Comparison of ENCODE assay signal across 10 mouse cellular contexts in genomic region chr2:118897808-118898207, GRCm38 (mm10). TPM values are rescaled to one million over a fixed set of nuclear protein-coding genes. Genes with fewer than 3 reads are reported as not detected.
DNase-seq lines count a peak whose midpoint lies in the region; ATAC-seq and TF ChIP-seq lines count a peak whose summit lies in the region.
"Had no signal": no experiment of that assay in that cellular context is flagged by ENCODE, and none has a peak within 500 bp of the region (broad histone marks: within the 10 kb centered on the region; RNA-seq: fewer than 3 reads in every experiment).

No protein-coding gene starts in this region.

- no peak overlapping the region for H3K9ac ChIP-seq in heart, embryonic 11.5 days (ENCODE audit: low read depth, low read length)
- peak overlapping the region; percentile 12; the same call in 1 of the 2 replicates for H3K9ac ChIP-seq in midbrain, embryonic 11.5 days (ENCODE audit: low read length)
- H3K9ac ChIP-seq in midbrain, postnatal 0 days (replicated peaks; ENCODE audit: low read length, poor library complexity, severe bottlenecking), result no peak overlapping the region
- H3K9ac ChIP-seq in hindbrain, embryonic 16.5 days (ENCODE audit: low read depth, low read length), result 0 out of 2 replicates have a peak overlapping the region, but pooled peaks have one; percentile 3
- no peak overlapping the region for H3K9ac ChIP-seq in neural tube, embryonic 12.5 days

- 1% methylated on average over 11 of the region's 11 CpGs for WGBS in heart, embryonic 11.5 days (ENCODE audit: insufficient replicate concordance)
- 0% methylated on average over 11 of the region's 11 CpGs for WGBS in midbrain, embryonic 11.5 days
- 3% methylated on average over 11 of the region's 11 CpGs for WGBS in midbrain, postnatal 0 days
- 2% methylated on average over 11 of the region's 11 CpGs for WGBS in hindbrain, embryonic 16.5 days
- under 1% methylated on average over 11 of the region's 11 CpGs for WGBS in neural tube, embryonic 12.5 days

- peaks cover 75% of the 10 kb centered on the region for H3K27me3 ChIP-seq in heart, embryonic 11.5 days (ENCODE audit: control insufficient read depth, insufficient read depth, low read length)
- peaks cover 59% of the 10 kb centered on the region for H3K27me3 ChIP-seq in midbrain, embryonic 11.5 days (ENCODE audit: control insufficient read depth, insufficient read depth, low read length)
- peaks cover 56% of the 10 kb centered on the region for H3K27me3 ChIP-seq in midbrain, postnatal 0 days (ENCODE audit: insufficient read depth, low read length)
- H3K27me3 ChIP-seq in hindbrain, embryonic 16.5 days (replicated peaks; ENCODE audit: control insufficient read depth, insufficient read depth, low read length), result peaks cover 39% of the 10 kb centered on the region
- peaks cover 69% of the 10 kb centered on the region for H3K27me3 ChIP-seq in neural tube, embryonic 12.5 days (replicated peaks)

- no peak overlapping the region for H3K27ac ChIP-seq in heart, embryonic 11.5 days (ENCODE audit: low read depth, low read length)
- no peak overlapping the region for H3K27ac ChIP-seq in midbrain, embryonic 11.5 days (ENCODE audit: low read depth, low read length)
- no peak overlapping the region for H3K27ac ChIP-seq in midbrain, postnatal 0 days (ENCODE audit: low read depth, low read length)
- no peak overlapping the region for H3K27ac ChIP-seq in hindbrain, embryonic 16.5 days (ENCODE audit: low read depth, low read length)
- no peak overlapping the region for H3K27ac ChIP-seq in neural tube, embryonic 12.5 days

- H3K4me2 ChIP-seq in heart, embryonic 11.5 days, result no peak overlapping the region; the same call in 1 of the 2 replicates
- no peak overlapping the region for H3K4me2 ChIP-seq in midbrain, embryonic 11.5 days
- no peak overlapping the region for H3K4me2 ChIP-seq in midbrain, postnatal 0 days (ENCODE audit: low read depth, low read length, poor library complexity, severe bottlenecking)
- no peak overlapping the region for H3K4me2 ChIP-seq in hindbrain, embryonic 16.5 days (ENCODE audit: low read length)
- 0 out of 2 replicates have a peak overlapping the region, but pooled peaks have one; percentile 73 for H3K4me2 ChIP-seq in neural tube, embryonic 12.5 days (replicated peaks)

- DNase-seq in heart, adult 9 months (ENCODE audit: low spot score in 2 of 2), result no peak
- DNase-seq in midbrain, embryonic 11.5 days (ENCODE audit: low spot score, missing footprints), result no peak
- DNase-seq in midbrain, postnatal 0 days (ENCODE audit: low spot score), result no peak
- DNase-seq in Muller cell, postnatal 12 days (ENCODE audit: inconsistent ontology term), result no peak
- no peak for DNase-seq in gastrocnemius, postnatal 4 days (ENCODE audit: low spot score in 2 of 2)
- DNase-seq: kidney, adult 18-20 months; thymus, postnatal 4 days had no signal

- peaks cover 22% of the 10 kb centered on the region for H3K4me1 ChIP-seq in heart, embryonic 11.5 days (ENCODE audit: control insufficient read depth, insufficient read depth, low read length)
- H3K4me1 ChIP-seq in midbrain, embryonic 11.5 days (ENCODE audit: control insufficient read depth, insufficient read depth, low read length), result peaks cover 31% of the 10 kb centered on the region
- H3K4me1 ChIP-seq in midbrain, postnatal 0 days (ENCODE audit: insufficient read depth, low read length), result peaks cover 11% of the 10 kb centered on the region; the same call in 1 of the 2 replicates
- peaks cover 26% of the 10 kb centered on the region for H3K4me1 ChIP-seq in hindbrain, embryonic 16.5 days (ENCODE audit: control insufficient read depth, insufficient read depth, low read depth, low read length)
- peaks cover 50% of the 10 kb centered on the region for H3K4me1 ChIP-seq in neural tube, embryonic 12.5 days

- no peak for ATAC-seq in heart, embryonic 11.5 days (replicated peaks; ENCODE audit: insufficient number of reproducible peaks, low FRiP score, low TSS enrichment)
- no peak for ATAC-seq in midbrain, embryonic 11.5 days (ENCODE audit: low FRiP score)
- ATAC-seq in midbrain, postnatal 0 days (ENCODE audit: low FRiP score), result no peak
- ATAC-seq in hindbrain, embryonic 16.5 days, result no peak
- no peak for ATAC-seq in neural tube, embryonic 12.5 days (ENCODE audit: low FRiP score, low read depth)

- no peak for TF ChIP-seq CTCF in midbrain, postnatal 0 days (IDR thresholded peaks at IDR 0.05)

- H3K9me3 ChIP-seq in heart, embryonic 11.5 days (replicated peaks; ENCODE audit: control insufficient read depth, low read length), result no peaks in the 10 kb centered on the region
- H3K9me3 ChIP-seq in midbrain, embryonic 11.5 days (ENCODE audit: control insufficient read depth, low read length), result no peaks in the 10 kb centered on the region
- H3K9me3 ChIP-seq in midbrain, postnatal 0 days (ENCODE audit: low read length), result no peaks in the 10 kb centered on the region
- no peaks in the 10 kb centered on the region for H3K9me3 ChIP-seq in hindbrain, embryonic 16.5 days (ENCODE audit: control insufficient read depth, low read length)
- no peaks in the 10 kb centered on the region for H3K9me3 ChIP-seq in neural tube, embryonic 12.5 days

- no peaks in the 10 kb centered on the region for H3K36me3 ChIP-seq in heart, embryonic 11.5 days (ENCODE audit: control insufficient read depth, insufficient read depth, low read length)
- H3K36me3 ChIP-seq in midbrain, embryonic 11.5 days (ENCODE audit: control insufficient read depth, insufficient read depth, low read length), result no peaks in the 10 kb centered on the region
- H3K36me3 ChIP-seq in midbrain, postnatal 0 days (ENCODE audit: insufficient read depth, low read length), result no peaks in the 10 kb centered on the region
- H3K36me3 ChIP-seq in hindbrain, embryonic 16.5 days (ENCODE audit: control insufficient read depth, insufficient read depth, low read length), result no peaks in the 10 kb centered on the region
- H3K36me3 ChIP-seq in neural tube, embryonic 12.5 days, result no peaks in the 10 kb centered on the region

- 0 out of 2 replicates have a peak overlapping the region, but pooled peaks have one; percentile 54 for H3K4me3 ChIP-seq in heart, embryonic 11.5 days (ENCODE audit: low read depth, low read length)
- no peak overlapping the region for H3K4me3 ChIP-seq in midbrain, embryonic 11.5 days (ENCODE audit: low read depth, low read length)
- no peak overlapping the region for H3K4me3 ChIP-seq in midbrain, postnatal 0 days (ENCODE audit: low read depth, low read length)
- no peak overlapping the region for H3K4me3 ChIP-seq in hindbrain, embryonic 16.5 days (ENCODE audit: low read length)
- H3K4me3 ChIP-seq in neural tube, embryonic 12.5 days, result no peak overlapping the region

RNA-seq across cellular contexts. Expression of gene Bahd1, which starts 2.4 kb away (rescaled TPM):
- 0.77 and 1.1 TPM in 2 replicates for polyA plus RNA-seq in heart, embryonic 11.5 days (2014; fragmentation: Nextera tagmentation; extraction: Ambion mirVana)
- 1.4 and 1.5 TPM in 2 replicates for polyA plus RNA-seq in midbrain, embryonic 11.5 days (2014; fragmentation: Nextera tagmentation; extraction: Ambion mirVana)
- total RNA-seq in midbrain, postnatal 0 days (2014; rRNA removed), result 22.0 and 28.6 TPM in 2 replicates
- polyA plus RNA-seq in midbrain, postnatal 0 days (2015; fragmentation: Nextera tagmentation; extraction: Ambion mirVana), result 6.1 and 6.6 TPM in 2 replicates
- polyA plus RNA-seq in hindbrain, embryonic 16.5 days (2015; fragmentation: Nextera tagmentation; extraction: Ambion mirVana), result 6.2 and 6.5 TPM in 2 replicates
- polyA plus RNA-seq in neural tube, embryonic 12.5 days (2016; fragmentation: Nextera tagmentation; extraction: Ambion mirVana), result 8.1 and 8.6 TPM in 2 replicates
- 10 to 100 TPM; 15.2 to 15.4 TPM for total RNA-seq in gastrocnemius, postnatal 4 days (2021)

RNA-seq across cellular contexts. Expression of gene Chst14, which starts 28.5 kb away (rescaled TPM):
- polyA plus RNA-seq in heart, embryonic 11.5 days (2014; fragmentation: Nextera tagmentation; extraction: Ambion mirVana), result 19.6 and 22.3 TPM in 2 replicates
- 17.3 and 19.2 TPM in 2 replicates for polyA plus RNA-seq in midbrain, embryonic 11.5 days (2014; fragmentation: Nextera tagmentation; extraction: Ambion mirVana)
- total RNA-seq in midbrain, postnatal 0 days (2014; rRNA removed), result 4.9 TPM in 2 replicates
- polyA plus RNA-seq in midbrain, postnatal 0 days (2015; fragmentation: Nextera tagmentation; extraction: Ambion mirVana), result 3.0 and 3.1 TPM in 2 replicates
- 5.3 and 7.3 TPM in 2 replicates for polyA plus RNA-seq in hindbrain, embryonic 16.5 days (2015; fragmentation: Nextera tagmentation; extraction: Ambion mirVana)
- polyA plus RNA-seq in neural tube, embryonic 12.5 days (2016; fragmentation: Nextera tagmentation; extraction: Ambion mirVana), result 18.3 and 18.4 TPM in 2 replicates
- 10 to 100 TPM; 19.5 to 19.7 TPM for total RNA-seq in gastrocnemius, postnatal 4 days (2021)

RNA-seq across cellular contexts. Expression of gene Ivd, which starts 36.1 kb away (rescaled TPM):
- 52.5 and 63.2 TPM in 2 replicates for polyA plus RNA-seq in heart, embryonic 11.5 days (2014; fragmentation: Nextera tagmentation; extraction: Ambion mirVana)
- 40.5 and 44.4 TPM in 2 replicates for polyA plus RNA-seq in midbrain, embryonic 11.5 days (2014; fragmentation: Nextera tagmentation; extraction: Ambion mirVana)
- 57.5 and 62.4 TPM in 2 replicates for total RNA-seq in midbrain, postnatal 0 days (2014; rRNA removed)
- 50.7 and 54.9 TPM in 2 replicates for polyA plus RNA-seq in midbrain, postnatal 0 days (2015; fragmentation: Nextera tagmentation; extraction: Ambion mirVana)
- polyA plus RNA-seq in hindbrain, embryonic 16.5 days (2015; fragmentation: Nextera tagmentation; extraction: Ambion mirVana), result 52.2 and 56.1 TPM in 2 replicates
- 54.1 and 58.5 TPM in 2 replicates for polyA plus RNA-seq in neural tube, embryonic 12.5 days (2016; fragmentation: Nextera tagmentation; extraction: Ambion mirVana)
- 10 to 100 TPM; 71.4 to 74.5 TPM for total RNA-seq in gastrocnemius, postnatal 4 days (2021)

Comparison
In these comparisons a context has a peak if more than half of its experiments do, and no peak if none do; other contexts are left out.
1. H3K9ac ChIP-seq: peak in midbrain, embryonic 11.5 days (single experiment) and hindbrain, embryonic 16.5 days (single experiment); none in heart, embryonic 11.5 days (single experiment), midbrain, postnatal 0 days (single experiment) and neural tube, embryonic 12.5 days (single experiment).